Mouse (Mus musculus): ENCODE data around the gene Ccl17.
A peak's percentile ranks its signal among the peaks of the same experiment; 100 is the strongest.

GRCm38 (mm10) chr8:94812645-94813098 lies 2.4 kb downstream of the Ccl17 start:
- TF ChIP-seq CTCF (IDR thresholded peaks at IDR 0.05; ENCODE audit: extremely low read depth, insufficient read depth, insufficient read length, insufficient replicate concordance) (peak; percentile 27; the same call in 1 of the 2 replicates), POLR2A (IDR thresholded peaks at IDR 0.05; ENCODE audit: low read depth, low read length) (no peak)
